Mouse (Mus musculus) midbrain, postnatal 0 days (tissue): ENCODE results near the gene Hspbp1. TPM values are rescaled to one million over a fixed set of nuclear protein-coding genes. Genes with fewer than 3 reads are reported as not detected.

Experiments used
- ATAC-seq: fragments of 200-750 bp; cut with Nextera tagmentation; 2 replicates; pipeline ENCODE4 v1.8.0; 2017; ENCODE audit warnings: moderate number of reproducible peaks, mild to moderate bottlenecking, moderate TSS enrichment, moderate library complexity; ENCODE audit not compliant: low FRiP score
- DNase-seq: peaks from one replicate; pipeline ENCODE4 v3.0.0-alpha.2; 2015; ENCODE audit warnings: low spot score
- H3K27ac ChIP-seq: fragments of 300-500 bp; sonication (generic); 2 replicates; pipeline ENCODE4 v1.5.1; 2014; ENCODE audit warnings: low read depth, mild to moderate bottlenecking, low read length, mixed read lengths
- H3K27me3 ChIP-seq: fragments of 300-500 bp; sonication (generic); 2 replicates; pipeline ENCODE4 v1.6.1; 2014; ENCODE audit warnings: low read length, control low read depth, mixed read lengths; ENCODE audit not compliant: insufficient read depth
- H3K36me3 ChIP-seq: fragments of 300-500 bp; sonication (generic); 2 replicates; pipeline ENCODE4 v1.6.1; 2014; ENCODE audit warnings: low read length, control low read depth, mixed read lengths; ENCODE audit not compliant: insufficient read depth
- H3K4me1 ChIP-seq: fragments of 300-500 bp; sonication (generic); 2 replicates; pipeline ENCODE4 v1.6.1; 2014; ENCODE audit warnings: mild to moderate bottlenecking, control low read depth, antibody characterized with exemption, low read length, mixed read lengths; ENCODE audit not compliant: insufficient read depth
- H3K4me2 ChIP-seq: fragments of 300-500 bp; sonication (generic); 2 replicates; pipeline ENCODE4 v1.6.1; 2014; ENCODE audit warnings: low read depth, mild to moderate bottlenecking, low read length, mixed read lengths; ENCODE audit not compliant: poor library complexity, severe bottlenecking
- H3K4me3 ChIP-seq: fragments of 300-500 bp; sonication (generic); 2 replicates; pipeline ENCODE4 v1.5.1; 2014; ENCODE audit warnings: low read depth, mild to moderate bottlenecking, low read length, moderate library complexity
- H3K9ac ChIP-seq: fragments of 300-500 bp; sonication (generic); replicated peaks from 2 replicates; pipeline ENCODE4 v1.6.1; 2014; ENCODE audit warnings: mild to moderate bottlenecking, low read length, moderate library complexity, mixed read lengths; ENCODE audit not compliant: poor library complexity, severe bottlenecking
- H3K9me3 ChIP-seq: fragments of 300-500 bp; sonication (generic); 2 replicates; pipeline ENCODE4 v1.6.1; 2016; ENCODE audit warnings: low read length, control low read depth
- CTCF ChIP-seq: IDR thresholded peaks from 2 replicates; pipeline ENCODE4 v1.5.1; 2016; ENCODE audit warnings: antibody characterized with exemption, mild to moderate bottlenecking
- WGBS: fragments of 180-500 bp; shearing (Covaris S2); extraction: QIAGEN DNeasy Blood & Tissue Kit; methylation state at CpG from one replicate; pipeline ENCODE4 v1.1.7; 2014; 5-methylcytosine and 5-hydroxymethylcytosine counted together
- polyA plus RNA-seq: library from polyadenylated mRNA; unstranded; fragments of >200 nt; fragmentation: Nextera tagmentation; extraction: Ambion mirVana; gene quantifications from 2 replicates; pipeline ENCODE4 v1.2.1, GENCODE M21; 2015
- total RNA-seq: library from RNA; depleted of rRNA; stranded (reverse); fragments of >200 nt; gene quantifications from 2 replicates; pipeline ENCODE4 v1.2.3, GENCODE M21; 2014

Hspbp1 gene
- total and polyA plus RNA-seq, 2 experiments from 2014 or later, result 193 to 247 TPM

DNA sequence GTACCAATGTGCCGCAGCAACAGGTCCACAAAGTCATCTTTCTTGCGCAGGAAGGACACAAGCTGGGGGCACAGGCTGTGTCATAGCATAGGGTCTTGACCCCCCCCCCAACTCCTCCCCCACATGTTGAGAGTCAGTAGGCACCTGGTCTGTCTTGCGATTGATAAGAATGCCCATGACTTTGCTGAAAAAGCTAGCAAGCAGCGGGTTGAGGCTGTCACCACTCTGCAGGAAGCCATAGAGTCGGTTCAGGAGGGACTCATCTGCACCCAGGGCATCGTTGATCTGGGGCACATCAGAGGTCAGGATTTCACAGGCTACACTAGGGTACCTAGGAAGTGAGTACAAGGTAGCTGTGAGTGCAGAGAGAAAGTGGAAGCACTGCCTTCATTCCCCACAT lies 41.6 kb downstream of the Hspbp1 start:
- ATAC-seq (no peak), DNase-seq (no peak)
- Histone ChIP-seq H3K36me3 (peaks cover 57% of the 10 kb centered on the region), H3K9ac (no peak overlapping the region), H3K4me2 (no peak overlapping the region), H3K27me3 (no peaks in the 10 kb centered on the region), H3K9me3 (no peaks in the 10 kb centered on the region), H3K4me3 (no peak overlapping the region), H3K27ac (no peak overlapping the region), H3K4me1 (no peaks in the 10 kb centered on the region)
- no peak for TF ChIP-seq CTCF
- 94% methylated on average over 6 of the region's 6 CpGs for WGBS

DNA sequence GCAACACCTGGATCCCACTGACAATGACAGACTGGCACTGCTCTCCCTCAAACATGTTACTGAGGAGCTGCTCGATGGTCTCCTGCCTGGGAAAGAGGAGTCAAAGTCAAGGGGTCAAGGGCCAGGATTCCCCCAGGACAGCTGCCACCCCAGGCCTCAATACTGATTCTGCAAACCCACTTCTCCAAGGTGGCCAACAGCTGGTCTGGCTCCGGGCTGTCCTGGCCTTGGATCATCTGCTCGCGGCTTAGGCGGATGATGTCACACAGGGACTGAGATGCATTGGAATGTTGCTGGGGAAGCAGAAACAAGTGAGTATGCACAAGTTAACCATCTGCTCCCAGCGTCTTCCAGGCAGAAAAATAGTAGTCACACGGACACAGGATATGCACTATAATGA lies 42.9 kb downstream of the Hspbp1 start:
- ATAC-seq (no peak), DNase-seq (no peak)
- Histone ChIP-seq H3K36me3 (peaks cover 61% of the 10 kb centered on the region), H3K9ac (no peak overlapping the region), H3K4me2 (no peak overlapping the region), H3K27ac (no peak overlapping the region), H3K27me3 (no peaks in the 10 kb centered on the region), H3K4me3 (no peak overlapping the region), H3K4me1 (no peaks in the 10 kb centered on the region), H3K9me3 (no peaks in the 10 kb centered on the region)
- TF ChIP-seq CTCF, result no peak
- WGBS, result 89% methylated on average over 7 of the region's 7 CpGs

DNA sequence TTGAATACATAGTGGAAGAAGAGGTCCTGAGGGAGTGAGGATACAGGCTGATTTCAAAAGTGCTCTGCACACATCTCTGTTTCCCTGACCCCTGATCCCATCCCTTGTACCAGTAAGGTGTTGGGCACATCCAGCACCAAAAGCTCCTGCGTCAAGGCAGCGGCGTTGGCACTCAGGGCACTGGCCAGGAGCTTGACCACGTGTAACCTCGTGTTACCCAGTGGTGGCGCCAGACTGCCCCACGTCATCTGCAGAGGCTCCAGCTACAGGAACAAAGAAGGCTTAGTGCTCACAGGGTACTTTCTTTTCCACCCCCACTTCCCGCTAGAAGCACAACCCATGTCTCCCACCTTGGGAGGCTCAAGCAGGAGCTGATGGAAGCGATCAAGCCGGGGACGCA lies 43.7 kb downstream of the Hspbp1 start:
- 82% methylated on average over 11 of the region's 11 CpGs for WGBS
- no peak overlapping the region for H3K4me2 ChIP-seq
- no peak for DNase-seq

DNA sequence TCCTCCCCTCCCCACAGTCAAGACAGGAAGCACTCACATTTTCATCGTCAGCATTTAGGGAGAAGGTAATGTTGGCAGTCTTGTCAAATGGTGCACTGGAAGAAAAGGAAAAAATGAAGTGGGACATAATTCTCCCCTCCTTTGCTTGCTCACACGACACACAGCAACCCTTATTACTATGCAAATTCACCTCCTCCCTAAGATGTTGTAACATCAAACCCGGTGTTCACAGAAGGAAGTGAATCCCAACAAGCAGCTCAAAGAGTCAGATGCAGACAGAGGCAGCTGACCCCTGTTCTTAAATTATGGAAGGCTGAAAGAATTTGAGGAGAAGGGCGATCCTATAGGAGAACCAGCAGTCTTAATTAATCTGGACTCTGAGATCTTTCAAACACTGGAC lies 48.7 kb downstream of the Hspbp1 start:
- H3K4me1 ChIP-seq, result no peaks in the 10 kb centered on the region
- WGBS, result 93% methylated on average over 4 of the region's 4 CpGs
- H3K27ac ChIP-seq, result no peak overlapping the region
- H3K4me3 ChIP-seq, result no peak overlapping the region
- H3K36me3 ChIP-seq, result peaks cover 53% of the 10 kb centered on the region
- H3K27me3 ChIP-seq, result no peaks in the 10 kb centered on the region
- TF ChIP-seq CTCF, result no peak
- no peaks in the 10 kb centered on the region for H3K9me3 ChIP-seq
- no peak overlapping the region for H3K4me2 ChIP-seq
- ATAC-seq (no peak), DNase-seq (no peak)
- H3K9ac ChIP-seq, result no peak overlapping the region

More for the DNA sequence above, 43.7 kb downstream of the Hspbp1 start:
- Histone ChIP-seq H3K27me3 (no peaks in the 10 kb centered on the region), H3K4me3 (no peak overlapping the region), H3K9me3 (no peaks in the 10 kb centered on the region), H3K36me3 (peaks cover 61% of the 10 kb centered on the region), H3K4me1 (no peaks in the 10 kb centered on the region), H3K9ac (no peak overlapping the region), H3K27ac (no peak overlapping the region)
- no peak for ATAC-seq
- TF ChIP-seq CTCF, result no peak; the same call in 1 of the 2 replicates

DNA sequence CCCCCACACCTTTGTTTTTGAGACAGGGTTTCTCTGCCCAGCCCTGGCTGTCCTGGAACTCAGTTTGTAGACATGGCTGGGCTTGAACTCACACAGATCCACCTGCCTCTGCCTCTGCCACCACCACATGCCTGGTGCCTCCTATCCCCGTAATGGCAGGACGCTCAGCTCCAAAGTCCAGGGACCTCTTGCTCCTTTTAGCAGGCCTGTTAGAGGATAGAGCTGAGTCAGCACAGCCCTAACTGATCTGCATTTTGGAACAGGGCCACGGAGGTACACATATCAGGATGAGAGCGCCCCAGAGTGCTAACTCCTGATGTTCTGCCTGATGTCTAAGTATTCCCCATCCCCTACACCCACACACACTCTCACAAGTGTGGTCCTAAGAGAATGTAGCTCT lies 53.8 kb downstream of the Hspbp1 start, which contains the start of gene Tmem86b:
TSS of gene Tmem86b (minus strand) at position 392 of the 400 bp plus-strand sequence.
- no peaks in the 10 kb centered on the region for H3K9me3 ChIP-seq
- peaks cover 44% of the 10 kb centered on the region for H3K36me3 ChIP-seq
- no peak within 1 kb of the TSS for H3K4me2 ChIP-seq
- H3K27ac ChIP-seq, result no peak within 1 kb of the TSS
- no peaks in the 10 kb centered on the region for H3K4me1 ChIP-seq
- H3K4me3 ChIP-seq, result no peak within 1 kb of the TSS
- DNase-seq, result no peak
- no peak within 1 kb of the TSS for H3K9ac ChIP-seq
- ATAC-seq, result no peak
- WGBS, result 97% methylated on average over 4 of the region's 4 CpGs
- no peaks in the 10 kb centered on the region for H3K27me3 ChIP-seq
- TF ChIP-seq CTCF, result no peak

DNA sequence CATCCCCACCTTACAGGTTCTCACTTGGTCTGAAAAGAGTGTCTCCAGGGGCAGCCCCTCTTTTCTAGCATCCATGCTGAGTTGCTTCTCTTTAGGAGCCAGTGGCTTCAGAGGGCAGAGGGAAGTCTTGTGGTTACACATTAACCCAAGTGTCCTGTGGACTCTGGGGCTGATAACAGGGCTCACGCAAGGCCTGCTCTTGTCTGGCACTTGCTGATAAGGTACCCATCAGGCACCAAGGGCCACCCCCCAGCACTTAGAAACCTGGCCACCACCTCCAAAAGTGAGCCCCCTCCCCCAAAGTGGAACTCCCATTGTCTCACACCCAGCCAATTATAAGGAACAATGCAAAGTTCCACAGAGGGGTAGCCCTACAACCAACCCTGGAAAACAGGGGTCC lies 54.7 kb downstream of the Hspbp1 start:
- Histone ChIP-seq H3K4me2 (no peak overlapping the region), H3K9ac (no peak overlapping the region), H3K27me3 (no peaks in the 10 kb centered on the region), H3K9me3 (no peaks in the 10 kb centered on the region), H3K36me3 (peaks cover 40% of the 10 kb centered on the region), H3K4me3 (no peak overlapping the region), H3K27ac (no peak overlapping the region), H3K4me1 (no peaks in the 10 kb centered on the region)
- DNase-seq (no peak), ATAC-seq (no peak)
- 100% methylated on average over 1 of the region's 1 CpGs for WGBS
- no peak for TF ChIP-seq CTCF
